Mouse (Mus musculus) urinary bladder, postnatal 4 days (tissue): ENCODE data around the gene Cbx1.

Source experiments
- DNase-seq, 2 experiments: peaks; one replicate each; pipeline ENCODE4 v3.0.0; 2021 to 2022; ENCODE audit warnings: low spot score in 2 of 2

The Cbx1 gene

GRCm38 (mm10) chr11:96816494-96816893, 27.6 kb downstream of the Cbx1 start:
- no peak for DNase-seq

- DNase-seq, result no peak
Measured at GRCm38 (mm10) chr11:96816979-96817378, 28.1 kb downstream of the Cbx1 start.

- DNase-seq, result no peak
Measured at GRCm38 (mm10) chr11:96818128-96818710, 29.3 kb downstream of the Cbx1 start.

GRCm38 (mm10) chr11:96821956-96822355, 33.0 kb downstream of the Cbx1 start:
- DNase-seq, result no peak

- no peak for DNase-seq
Measured at GRCm38 (mm10) chr11:96822675-96823470, 33.9 kb downstream of the Cbx1 start.

- no peak for DNase-seq
Measured at GRCm38 (mm10) chr11:96823471-96823837, 34.5 kb downstream of the Cbx1 start.

- DNase-seq, result peak; percentile 76 to 78
Measured at GRCm38 (mm10) chr11:96823880-96824782, 35.2 kb downstream of the Cbx1 start.

- DNase-seq, result peak; percentile 75 to 76
Measured at GRCm38 (mm10) chr11:96824783-96825495, 36.0 kb downstream of the Cbx1 start.

GRCm38 (mm10) chr11:96826481-96826880, 37.6 kb downstream of the Cbx1 start:
- no peak for DNase-seq

GRCm38 (mm10) chr11:96827062-96827581, 38.2 kb downstream of the Cbx1 start:
- no peak for DNase-seq

GRCm38 (mm10) chr11:96827917-96828316, 39.0 kb downstream of the Cbx1 start:
- DNase-seq, result no peak

GRCm38 (mm10) chr11:96828881-96829280, 40.0 kb downstream of the Cbx1 start:
- no peak for DNase-seq

GRCm38 (mm10) chr11:96829403-96829812, 40.5 kb downstream of the Cbx1 start:
- DNase-seq, result peak; percentile 87 to 91

GRCm38 (mm10) chr11:96829813-96830538, 41.0 kb downstream of the Cbx1 start, which contains the start of gene Nfe2l1:
Nfe2l1 (minus strand) TSS chr11:96829968.
- DNase-seq, result peak; percentile 98

GRCm38 (mm10) chr11:96830539-96831216, 41.8 kb downstream of the Cbx1 start:
- DNase-seq, result no peak

GRCm38 (mm10) chr11:96831516-96831915, 42.6 kb downstream of the Cbx1 start:
- no peak for DNase-seq

- DNase-seq, result no peak
Measured at GRCm38 (mm10) chr11:96832541-96832940, 43.6 kb downstream of the Cbx1 start.

- no peak for DNase-seq
Measured at GRCm38 (mm10) chr11:96832973-96833372, 44.0 kb downstream of the Cbx1 start.

- DNase-seq, result no peak
Measured at GRCm38 (mm10) chr11:96834127-96834526, 45.2 kb downstream of the Cbx1 start.

- no peak for DNase-seq
Measured at GRCm38 (mm10) chr11:96837298-96837697, 48.4 kb downstream of the Cbx1 start.
